Mouse (Mus musculus) stomach, embryonic 14.5 days (tissue): ENCODE data around the gene Pias3. TPM values are rescaled to one million over a fixed set of nuclear protein-coding genes. Genes with fewer than 3 reads are reported as not detected.

Experiments used
- ATAC-seq: fragments of 200-750 bp; cut with Nextera tagmentation; 2 replicates; pipeline ENCODE4 v1.8.0; 2017; ENCODE audit warnings: low read depth, moderate TSS enrichment; ENCODE audit not compliant: insufficient number of reproducible peaks, insufficient read depth, low FRiP score
- H3K27ac ChIP-seq: fragments of 300-500 bp; sonication (generic); 2 replicates; pipeline ENCODE4 v1.5.1; 2014; ENCODE audit warnings: mild to moderate bottlenecking, low read length, moderate library complexity, mixed read lengths
- H3K27me3 ChIP-seq: fragments of 300-500 bp; sonication (generic); 2 replicates; pipeline ENCODE4 v1.6.1; 2014; ENCODE audit warnings: low read length, control low read depth, mixed read lengths; ENCODE audit not compliant: control insufficient read depth, insufficient read depth
- H3K36me3 ChIP-seq: fragments of 300-500 bp; sonication (generic); 2 replicates; pipeline ENCODE4 v1.6.1; 2014; ENCODE audit warnings: mild to moderate bottlenecking, control low read depth, low read length, moderate library complexity, mixed read lengths; ENCODE audit not compliant: control insufficient read depth, insufficient read depth
- H3K4me1 ChIP-seq: fragments of 300-500 bp; sonication (generic); 2 replicates; pipeline ENCODE4 v1.6.1; 2014; ENCODE audit warnings: low read length, control low read depth, mixed read lengths; ENCODE audit not compliant: control insufficient read depth, insufficient read depth
- H3K4me2 ChIP-seq: fragments of 300-500 bp; sonication (generic); replicated peaks from 2 replicates; pipeline ENCODE4 v1.6.1; 2014; ENCODE audit warnings: low read depth, low read length, control low read depth
- H3K4me3 ChIP-seq: fragments of 300-500 bp; sonication (generic); 2 replicates; pipeline ENCODE4 v1.5.1; 2014; ENCODE audit warnings: low read depth, low read length, control low read depth
- H3K9ac ChIP-seq: fragments of 300-500 bp; sonication (generic); replicated peaks from 2 replicates; pipeline ENCODE4 v1.6.1; 2014; ENCODE audit warnings: low read depth, mild to moderate bottlenecking, control low read depth, low read length, moderate library complexity, mixed read lengths
- H3K9me3 ChIP-seq: fragments of 300-500 bp; sonication (generic); 2 replicates; pipeline ENCODE4 v1.6.1; 2016; ENCODE audit warnings: low read depth, low read length, control low read depth; ENCODE audit not compliant: control insufficient read depth
- WGBS: fragments of 180-500 bp; shearing (Covaris S2); extraction: QIAGEN DNeasy Blood & Tissue Kit; methylation state at CpG from one replicate; pipeline ENCODE4 v1.1.7; 2014; 5-methylcytosine and 5-hydroxymethylcytosine counted together
- polyA plus RNA-seq: library from polyadenylated mRNA; unstranded; fragments of >200 nt; fragmentation: Nextera tagmentation; extraction: Ambion mirVana; gene quantifications from 2 replicates; pipeline ENCODE4 v1.2.1, GENCODE M21; 2014

Pias3 gene
- polyA plus RNA-seq, 1 experiment from 2014 or later = 59.4 TPM

DNA sequence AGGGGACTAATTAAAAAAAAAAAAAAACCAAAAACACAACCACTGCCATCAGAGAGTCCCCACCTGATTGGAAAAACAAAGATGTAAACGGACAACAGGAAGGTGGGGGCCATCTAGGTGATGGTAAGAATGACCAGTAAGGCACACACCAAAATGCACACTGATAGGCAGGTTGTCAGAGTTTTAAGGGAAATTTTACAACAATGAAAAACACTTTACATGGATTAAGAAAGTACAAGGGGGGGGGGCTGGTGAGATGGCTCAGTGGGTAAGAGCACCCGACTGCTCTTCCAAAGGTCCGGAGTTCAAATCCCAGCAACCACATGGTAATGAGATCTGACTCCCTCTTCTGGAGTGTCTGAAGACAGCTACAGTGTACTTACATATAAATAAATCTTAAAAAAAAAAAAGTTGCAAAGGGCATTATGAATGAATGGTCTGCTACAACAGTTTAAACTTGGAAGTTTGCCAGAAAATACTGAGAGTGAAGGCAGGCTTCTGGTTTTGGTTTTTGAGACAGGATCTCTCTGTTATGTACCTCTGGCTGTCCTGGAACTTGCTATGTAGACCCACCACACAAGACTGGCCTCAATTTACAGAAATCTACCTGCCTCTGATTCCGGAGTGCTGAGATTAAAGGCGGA lies 27.6 kb upstream of the Pias3 start:
- H3K36me3 ChIP-seq = no peaks in the 10 kb centered on the region
- H3K9ac ChIP-seq = no peak overlapping the region
- no peaks in the 10 kb centered on the region for H3K27me3 ChIP-seq
- no peak overlapping the region for H3K4me3 ChIP-seq
- peaks cover 12% of the 10 kb centered on the region for H3K4me1 ChIP-seq
- no peaks in the 10 kb centered on the region for H3K9me3 ChIP-seq
- ATAC-seq = no peak
- no peak overlapping the region for H3K27ac ChIP-seq
- WGBS = 91% methylated on average over 5 of the region's 5 CpGs
- no peak overlapping the region for H3K4me2 ChIP-seq

DNA sequence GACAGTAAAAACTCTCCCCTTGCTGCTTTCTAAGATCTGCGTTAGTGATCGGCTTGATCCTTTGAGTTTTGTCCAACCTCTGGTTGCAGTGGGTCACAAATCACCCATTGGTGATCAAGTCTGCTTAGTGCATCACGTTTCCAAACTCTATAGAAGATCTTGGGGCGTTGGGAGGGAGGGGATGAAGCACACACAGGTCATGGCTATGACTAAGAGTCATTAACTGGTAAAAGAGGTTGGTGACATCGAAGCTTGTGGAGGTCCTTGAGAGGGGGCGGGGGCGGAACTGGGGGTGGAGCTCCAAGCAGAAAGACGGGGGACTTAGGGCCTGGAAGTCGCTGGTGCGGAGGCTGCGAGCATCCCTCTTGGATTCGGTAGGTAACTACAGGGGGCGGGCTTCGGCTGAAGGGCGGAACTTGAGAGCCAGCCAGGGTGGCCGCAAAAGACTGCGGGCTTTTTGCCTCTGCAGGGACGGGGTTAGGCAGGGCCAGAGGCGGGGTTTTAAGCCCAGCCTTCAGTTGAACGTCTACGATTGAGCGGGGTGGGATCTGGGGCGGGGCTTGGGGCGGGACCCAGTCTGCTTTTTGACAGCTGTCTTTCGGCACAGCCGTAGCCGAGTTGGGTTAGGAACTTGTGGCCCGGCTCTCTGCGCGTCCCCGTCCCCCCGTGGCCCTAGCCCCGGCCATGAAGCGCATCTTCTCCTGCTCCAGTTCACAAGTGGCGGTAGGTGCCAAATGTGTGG lies 26.3 kb upstream of the Pias3 start, which contains the start of gene Ankrd35:
TSS of gene Ankrd35 (plus strand) at position 405 of the 742 bp plus-strand sequence.
- WGBS = 5% methylated on average over 34 of the region's 35 CpGs
- H3K4me2 ChIP-seq = peak within 1 kb of the TSS; percentile 55
- no peak within 1 kb of the TSS for H3K27ac ChIP-seq

GRCm38 (mm10) chr3:96671519-96671918 lies 24.7 kb upstream of the Pias3 start:
- ATAC-seq = no peak
- WGBS = 89% methylated on average over 5 of the region's 5 CpGs
- no peak overlapping the region for H3K9ac ChIP-seq

More for the DNA sequence above, 26.3 kb upstream of the Pias3 start, which contains the start of gene Ankrd35:
- H3K36me3 ChIP-seq = no peaks in the 10 kb centered on the region
- no peaks in the 10 kb centered on the region for H3K9me3 ChIP-seq
- peaks cover 9% of the 10 kb centered on the region; the same call in 1 of the 2 replicates for H3K4me1 ChIP-seq
- H3K4me3 ChIP-seq = peak within 1 kb of the TSS; percentile 30
- ATAC-seq = peak; percentile 93
- H3K27me3 ChIP-seq = no peaks in the 10 kb centered on the region
- no peak within 1 kb of the TSS for H3K9ac ChIP-seq

GRCm38 (mm10) chr3:96673514-96673913 lies 22.7 kb upstream of the Pias3 start:
- Histone ChIP-seq H3K27me3 (no peaks in the 10 kb centered on the region), H3K36me3 (no peaks in the 10 kb centered on the region), H3K4me3 (no peak overlapping the region), H3K27ac (no peak overlapping the region), H3K4me2 (no peak overlapping the region), H3K9me3 (no peaks in the 10 kb centered on the region), H3K4me1 (peaks cover 9% of the 10 kb centered on the region; the same call in 1 of the 2 replicates), H3K9ac (no peak overlapping the region)
- ATAC-seq = no peak
- 68% methylated on average over 4 of the region's 4 CpGs for WGBS

More at GRCm38 (mm10) chr3:96671519-96671918, 24.7 kb upstream of the Pias3 start:
- Histone ChIP-seq H3K27me3 (no peaks in the 10 kb centered on the region), H3K4me3 (no peak overlapping the region), H3K4me1 (peaks cover 9% of the 10 kb centered on the region; the same call in 1 of the 2 replicates), H3K27ac (no peak overlapping the region), H3K9me3 (no peaks in the 10 kb centered on the region), H3K36me3 (no peaks in the 10 kb centered on the region), H3K4me2 (no peak overlapping the region)

GRCm38 (mm10) chr3:96674442-96674841 lies 21.7 kb upstream of the Pias3 start:
- Histone ChIP-seq H3K9me3 (no peaks in the 10 kb centered on the region), H3K4me1 (peaks cover 9% of the 10 kb centered on the region; the same call in 1 of the 2 replicates), H3K27me3 (no peaks in the 10 kb centered on the region), H3K4me2 (no peak overlapping the region), H3K9ac (no peak overlapping the region), H3K36me3 (no peaks in the 10 kb centered on the region), H3K27ac (peak overlapping the region; percentile 52; the same call in 1 of the 2 replicates), H3K4me3 (no peak overlapping the region)
- no peak for ATAC-seq
- WGBS = 24% methylated on average over 8 of the region's 8 CpGs

DNA sequence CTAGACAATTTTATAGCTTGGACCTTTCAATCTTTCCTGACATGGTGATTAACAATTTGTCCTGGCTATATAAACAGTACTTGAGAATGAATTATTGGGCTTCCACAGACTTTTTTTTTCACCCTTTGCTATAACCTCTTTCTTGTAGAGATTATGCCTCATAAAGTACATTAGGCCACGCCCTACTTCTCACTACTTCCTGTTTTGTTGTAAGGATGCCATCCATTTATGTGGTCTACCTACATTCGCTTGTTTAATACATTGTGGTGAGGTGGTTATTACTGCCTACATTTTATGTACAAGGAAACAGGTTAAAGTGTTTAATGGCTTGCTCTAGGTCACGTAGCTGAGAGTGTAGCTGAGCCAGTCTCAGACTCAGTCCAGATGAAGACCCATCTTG lies 21.0 kb upstream of the Pias3 start:
- Histone ChIP-seq H3K4me3 (no peak overlapping the region), H3K4me2 (no peak overlapping the region), H3K9me3 (no peaks in the 10 kb centered on the region), H3K27ac (no peak overlapping the region; the same call in 1 of the 2 replicates), H3K36me3 (no peaks in the 10 kb centered on the region), H3K9ac (no peak overlapping the region), H3K27me3 (no peaks in the 10 kb centered on the region), H3K4me1 (peaks cover 9% of the 10 kb centered on the region; the same call in 1 of the 2 replicates)
- no peak for ATAC-seq
- WGBS = 85% methylated on average over 3 of the region's 3 CpGs

DNA sequence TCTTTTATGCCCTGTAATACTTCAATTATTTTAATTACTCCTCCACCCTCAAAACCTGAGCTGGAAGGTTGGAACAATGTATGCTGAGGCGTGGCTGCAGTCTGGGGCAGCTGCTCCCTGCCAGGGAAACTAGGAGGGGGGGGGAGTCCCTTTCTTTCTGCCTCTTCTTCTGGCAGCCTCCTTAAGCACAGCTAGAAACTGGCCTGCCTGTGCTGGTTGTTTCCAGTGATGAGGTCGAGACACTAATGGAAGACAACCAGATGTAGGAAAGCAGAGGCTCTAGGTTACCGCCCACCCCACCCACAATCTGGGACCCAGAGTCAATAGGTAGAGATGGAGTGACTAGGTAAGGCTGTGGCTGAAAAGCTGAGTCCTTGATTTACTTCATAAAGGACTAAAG lies 20.5 kb upstream of the Pias3 start:
- H3K27ac ChIP-seq = no peak overlapping the region; the same call in 1 of the 2 replicates
- 46% methylated on average over 3 of the region's 3 CpGs for WGBS
- H3K4me3 ChIP-seq = no peak overlapping the region
- H3K27me3 ChIP-seq = no peaks in the 10 kb centered on the region
- no peaks in the 10 kb centered on the region for H3K36me3 ChIP-seq
- H3K4me2 ChIP-seq = no peak overlapping the region
- 0 out of 2 replicates have a peak, but pooled peaks cover 4% of the 10 kb centered on the region for H3K4me1 ChIP-seq
- no peaks in the 10 kb centered on the region for H3K9me3 ChIP-seq
- no peak for ATAC-seq
- H3K9ac ChIP-seq = no peak overlapping the region

DNA sequence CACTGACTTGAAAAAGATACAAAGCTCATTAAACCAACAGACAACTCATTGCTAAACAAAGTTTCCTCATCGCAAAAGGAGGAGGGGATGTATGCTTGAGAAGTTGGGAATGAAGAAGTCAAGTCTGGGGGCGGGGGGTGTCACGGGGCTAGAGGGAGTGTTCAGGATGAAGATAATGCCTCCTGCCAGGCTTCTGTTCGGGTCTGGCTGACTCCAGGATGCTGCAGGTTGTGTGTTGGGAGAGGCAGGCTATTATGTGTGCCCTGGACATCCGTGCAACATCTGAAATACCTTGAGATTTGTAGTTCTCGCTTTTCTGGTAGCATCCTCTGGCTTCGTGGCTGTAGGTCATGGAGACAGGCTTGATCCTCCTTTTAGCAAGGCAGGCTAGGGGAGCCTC lies 17.7 kb upstream of the Pias3 start:
- peak overlapping the region; percentile 21; the same call in 1 of the 2 replicates for H3K27ac ChIP-seq
- no peak overlapping the region for H3K4me3 ChIP-seq
- H3K9me3 ChIP-seq = no peaks in the 10 kb centered on the region
- WGBS = 68% methylated on average over 7 of the region's 7 CpGs
- no peak overlapping the region for H3K4me2 ChIP-seq
- no peak for ATAC-seq
- H3K9ac ChIP-seq = no peak overlapping the region
- H3K4me1 ChIP-seq = 0 out of 2 replicates have a peak, but pooled peaks cover 4% of the 10 kb centered on the region
- H3K27me3 ChIP-seq = no peaks in the 10 kb centered on the region
- H3K36me3 ChIP-seq = no peaks in the 10 kb centered on the region
